Mouse (Mus musculus) lung, postnatal 0 days (tissue): ENCODE results near the gene Kcnc2.

Source experiments
- CTCF ChIP-seq: IDR thresholded peaks from 2 replicates; pipeline ENCODE4 v1.5.1; 2016; ENCODE audit warnings: antibody characterized with exemption, mild to moderate bottlenecking
- EP300 ChIP-seq: IDR thresholded peaks from 2 replicates; pipeline ENCODE4 v1.6.1; 2016; ENCODE audit warnings: antibody characterized with exemption, mild to moderate bottlenecking, control low read depth

GRCm38 (mm10) chr10:112317783-112318182 is 46.9 kb downstream of the Kcnc2 start:
- TF ChIP-seq CTCF (no peak), EP300 (no peak)
